Mouse (Mus musculus) midbrain, embryonic 15.5 days (tissue): ENCODE results near the gene Zfp978. TPM values are rescaled to one million over a fixed set of nuclear protein-coding genes. Genes with fewer than 3 reads are reported as not detected.
A peak's percentile ranks its signal among the peaks of the same experiment; 100 is the strongest.
"Not testable (repeated sequence)": the region's sequence is repeated elsewhere in the genome, so short reads cannot be mapped to it uniquely, and the experiment has no call there.

Experiments
- ATAC-seq: fragments of 200-750 bp; cut with Nextera tagmentation; replicated peaks from 2 replicates; pipeline ENCODE4 v1.8.0; 2017; ENCODE audit warnings: moderate TSS enrichment
- H3K27ac ChIP-seq: fragments of 300-500 bp; sonication (generic); 2 replicates; pipeline ENCODE4 v1.5.1; 2015; ENCODE audit warnings: mild to moderate bottlenecking, inconsistent platforms
- H3K27me3 ChIP-seq: fragments of 300-500 bp; sonication (generic); replicated peaks from 2 replicates; pipeline ENCODE4 v1.6.1; 2015; ENCODE audit warnings: inconsistent platforms
- H3K36me3 ChIP-seq: fragments of 300-500 bp; sonication (generic); replicated peaks from 2 replicates; pipeline ENCODE4 v1.6.1; 2015; ENCODE audit warnings: inconsistent platforms
- H3K4me1 ChIP-seq: fragments of 300-500 bp; sonication (generic); 2 replicates; pipeline ENCODE4 v1.6.1; 2015; ENCODE audit warnings: inconsistent platforms
- H3K4me2 ChIP-seq: fragments of 300-500 bp; sonication (generic); 2 replicates; pipeline ENCODE4 v1.6.1; 2015; ENCODE audit warnings: inconsistent platforms, mild to moderate bottlenecking, moderate library complexity
- H3K4me3 ChIP-seq: fragments of 300-500 bp; sonication (generic); 2 replicates; pipeline ENCODE4 v1.5.1; 2015; ENCODE audit warnings: mild to moderate bottlenecking, inconsistent platforms
- H3K9ac ChIP-seq: fragments of 300-500 bp; sonication (generic); 2 replicates; pipeline ENCODE4 v1.6.1; 2015; ENCODE audit warnings: mild to moderate bottlenecking, inconsistent platforms
- H3K9me3 ChIP-seq: fragments of 300-500 bp; sonication (generic); 2 replicates; pipeline ENCODE4 v1.6.1; 2016; ENCODE audit warnings: inconsistent platforms
- WGBS: fragments of 180-500 bp; shearing (Covaris S2); methylation state at CpG from one replicate; pipeline ENCODE4 v1.1.7; 2015; ENCODE audit warnings: mixed read lengths; 5-methylcytosine and 5-hydroxymethylcytosine counted together
- polyA plus RNA-seq: library from polyadenylated mRNA; unstranded; fragments of >200 nt; fragmentation: Nextera tagmentation; extraction: Ambion mirVana; gene quantifications from 2 replicates; pipeline ENCODE4 v1.2.1, GENCODE M21; 2015

Zfp978 gene
- polyA plus RNA-seq, 1 experiment from 2014 or later, result not detected

DNA sequence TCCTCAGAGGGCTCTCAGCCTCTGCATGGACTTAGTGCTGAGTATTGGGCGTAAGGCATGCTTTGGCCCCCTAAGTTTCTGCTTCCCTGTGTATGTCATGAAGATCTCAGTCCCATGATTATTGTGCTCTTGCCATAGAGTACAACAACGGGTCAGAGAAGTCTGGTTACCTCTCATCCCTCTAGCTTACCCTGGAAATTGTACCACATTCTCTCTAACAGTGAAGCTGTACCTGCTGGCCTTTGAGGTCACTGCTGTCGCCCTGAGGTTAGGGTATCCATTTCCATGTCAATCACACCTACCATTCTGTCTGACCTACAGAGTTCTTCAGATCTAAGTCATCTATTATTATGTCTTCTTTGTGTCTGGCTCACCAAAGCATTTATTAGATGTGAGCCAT lies 62.0 kb downstream of the Zfp978 start:
- ATAC-seq, result no peak
- Histone ChIP-seq H3K9me3 (peaks cover 41% of the 10 kb centered on the region), H3K9ac (no peak overlapping the region), H3K36me3 (no peaks in the 10 kb centered on the region), H3K27me3 (no peaks in the 10 kb centered on the region), H3K27ac (no peak overlapping the region), H3K4me2 (no peak overlapping the region), H3K4me1 (no peaks in the 10 kb centered on the region), H3K4me3 (no peak overlapping the region)
- WGBS, result 50% methylated on average over 3 of the region's 3 CpGs

DNA sequence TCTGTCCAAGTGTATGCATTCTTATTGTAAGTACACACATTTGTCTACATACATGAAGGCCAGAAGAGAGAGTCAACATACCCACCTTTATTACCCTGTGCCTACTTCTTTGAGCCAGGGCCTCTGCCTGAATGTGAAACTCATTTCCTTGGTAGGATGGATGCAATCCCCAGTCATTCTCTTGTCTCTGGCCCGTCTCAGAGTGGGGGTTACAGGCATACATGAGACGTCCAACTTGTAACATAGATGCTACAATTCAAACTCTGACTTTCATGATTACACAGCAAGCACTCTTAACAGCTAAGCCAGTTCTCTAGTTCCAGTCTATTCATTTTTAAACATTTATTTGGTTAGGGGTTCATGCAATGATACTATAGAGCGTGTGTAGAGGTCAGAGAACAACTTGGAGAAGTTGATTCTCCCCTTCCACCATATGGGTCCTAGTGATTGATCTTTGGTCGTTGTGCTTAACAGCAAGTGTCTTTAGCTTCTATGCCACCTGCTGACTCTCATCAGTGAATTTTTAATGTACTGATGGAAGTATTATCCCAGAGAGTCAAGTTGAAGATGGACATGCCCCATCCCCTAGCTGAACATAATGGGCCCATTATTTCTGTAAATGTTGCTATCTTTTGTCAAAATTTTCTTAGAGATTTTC lies 62.7 kb downstream of the Zfp978 start:
- Histone ChIP-seq H3K4me1 (no peaks in the 10 kb centered on the region), H3K4me3 (no peak overlapping the region), H3K9ac (no peak overlapping the region), H3K36me3 (no peaks in the 10 kb centered on the region), H3K4me2 (no peak overlapping the region), H3K27ac (no peak overlapping the region), H3K9me3 (peaks cover 42% of the 10 kb centered on the region), H3K27me3 (no peaks in the 10 kb centered on the region)
- ATAC-seq, result no peak
- WGBS, result 59% methylated on average over 4 of the region's 4 CpGs

DNA sequence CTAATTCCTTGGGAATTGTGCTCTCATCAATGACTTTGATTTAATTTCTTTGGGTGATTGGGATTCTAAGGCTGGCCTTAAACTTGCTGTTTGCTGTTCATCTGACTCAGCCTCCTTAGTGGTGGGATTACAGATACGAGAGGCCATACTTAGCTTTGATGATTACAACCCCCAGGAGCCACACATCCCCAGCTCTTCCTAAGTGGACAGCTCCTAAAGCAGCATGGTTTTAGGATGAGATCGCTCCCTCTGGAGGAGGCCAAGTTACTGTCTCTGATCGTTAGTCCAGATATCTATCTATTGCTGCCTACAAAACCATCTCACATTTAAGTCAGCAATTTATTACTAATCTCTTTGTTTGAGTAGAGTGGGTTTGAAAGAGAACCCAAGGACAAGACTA lies 63.3 kb downstream of the Zfp978 start:
- not testable (repeated sequence) for H3K4me2 ChIP-seq, H3K27ac ChIP-seq, H3K27me3 ChIP-seq, H3K4me3 ChIP-seq, H3K36me3 ChIP-seq, H3K4me1 ChIP-seq, H3K9ac ChIP-seq, ATAC-seq
- 56% methylated on average over 3 of the region's 3 CpGs for WGBS
- H3K9me3 ChIP-seq, result peaks cover 46% of the 10 kb centered on the region

DNA sequence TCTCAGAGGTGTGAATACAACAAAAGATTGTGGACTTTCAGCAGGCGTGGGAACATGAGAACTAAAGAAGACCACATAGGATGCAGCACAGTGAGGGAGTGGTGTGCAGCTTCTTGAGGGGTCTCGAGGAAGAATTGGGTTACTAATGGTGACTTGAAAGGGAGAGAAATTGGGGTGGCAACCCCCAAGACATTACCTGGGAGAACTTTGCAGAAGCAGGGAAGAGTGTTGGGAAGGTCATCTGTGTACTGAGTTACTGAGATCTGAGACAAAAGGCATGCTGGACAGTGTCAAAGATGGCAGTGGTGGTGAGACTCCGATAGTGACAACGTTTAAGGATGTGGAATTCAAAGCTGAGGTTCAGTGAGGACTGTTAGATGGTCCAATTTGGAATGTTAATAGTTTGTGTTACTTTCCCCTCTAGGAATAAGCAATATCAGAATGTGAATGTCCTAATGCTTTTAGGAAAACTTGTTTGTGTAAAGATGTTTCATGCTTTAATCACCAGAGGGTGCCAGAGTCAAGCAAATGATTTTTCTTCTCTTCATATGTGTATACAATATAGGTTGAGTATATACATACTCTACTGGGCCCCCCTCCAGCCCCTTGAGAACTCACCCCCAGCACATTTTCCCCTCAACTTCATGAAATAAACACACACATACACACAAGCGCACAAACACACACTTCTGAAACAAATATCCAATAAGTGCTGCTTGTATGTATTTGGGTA lies 64.7 kb downstream of the Zfp978 start:
- H3K9ac ChIP-seq, H3K4me2 ChIP-seq, H3K27ac ChIP-seq, H3K27me3 ChIP-seq, H3K36me3 ChIP-seq, H3K4me1 ChIP-seq, H3K4me3 ChIP-seq: not testable (repeated sequence)
- peak; percentile 8; the same call in 1 of the 2 replicates for ATAC-seq
- peaks cover 56% of the 10 kb centered on the region for H3K9me3 ChIP-seq
- 54% methylated on average over 5 of the region's 5 CpGs for WGBS

DNA sequence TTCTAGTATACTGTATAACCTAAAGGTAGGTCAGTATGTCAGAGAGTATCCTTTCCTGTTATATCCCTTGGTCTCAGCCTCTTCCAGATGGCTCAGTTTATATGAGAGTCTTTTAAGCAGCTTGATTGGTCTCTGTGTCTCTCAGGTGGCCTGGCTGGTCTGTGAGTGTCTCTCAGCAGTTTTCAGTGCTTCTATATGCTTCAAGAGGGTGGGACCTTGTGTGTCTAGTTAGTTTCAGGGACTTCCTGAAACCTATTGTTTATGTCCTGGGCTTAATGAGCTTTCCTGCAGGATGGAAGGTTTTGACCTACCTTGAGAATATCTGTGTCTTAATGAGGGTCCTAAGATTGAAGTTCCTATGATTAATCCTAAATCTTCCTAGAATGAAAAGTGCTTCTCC lies 69.5 kb downstream of the Zfp978 start:
- no peak overlapping the region for H3K4me3 ChIP-seq
- H3K9me3 ChIP-seq, result peaks cover 53% of the 10 kb centered on the region
- no peaks in the 10 kb centered on the region for H3K4me1 ChIP-seq
- H3K27me3 ChIP-seq, result no peaks in the 10 kb centered on the region
- no peak overlapping the region for H3K4me2 ChIP-seq
- no peak for ATAC-seq
- H3K27ac ChIP-seq, result no peak overlapping the region
- H3K9ac ChIP-seq, result no peak overlapping the region
- H3K36me3 ChIP-seq, result no peaks in the 10 kb centered on the region

DNA sequence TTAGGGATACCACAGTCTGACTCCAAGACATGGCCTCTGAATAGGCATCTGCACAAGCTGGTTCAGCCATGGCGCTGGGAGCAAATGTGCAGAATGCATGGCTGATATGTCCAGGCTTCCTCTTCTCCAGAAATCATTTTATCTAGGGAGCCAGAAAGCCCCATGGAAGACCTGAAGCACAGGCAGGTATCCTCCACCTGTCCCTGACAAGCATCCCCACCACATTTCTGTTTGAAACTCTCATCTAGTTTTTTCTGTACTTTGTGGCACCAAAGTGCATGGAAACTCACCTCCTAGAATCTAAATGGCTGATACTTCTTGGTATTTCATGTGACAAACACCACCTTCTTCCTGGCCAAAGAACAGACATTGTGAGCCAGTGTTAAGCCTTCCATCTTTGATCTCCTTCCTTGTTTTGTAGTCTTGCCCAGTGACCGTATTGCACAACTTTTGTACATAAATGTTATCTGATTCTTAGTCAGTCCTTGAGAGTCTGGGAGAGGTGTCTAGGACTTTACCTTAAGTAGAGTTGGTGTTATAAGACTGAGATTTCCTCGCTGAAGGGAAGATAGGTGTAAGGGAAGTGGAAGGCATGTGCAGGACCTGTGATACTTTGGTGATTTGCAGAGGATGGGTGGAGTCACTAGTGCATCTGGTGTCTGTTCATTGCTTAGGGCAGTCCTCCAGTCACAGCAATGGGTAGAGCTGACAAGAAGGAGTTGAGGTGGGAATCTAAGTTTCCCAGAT lies 70.8 kb downstream of the Zfp978 start:
- H3K36me3 ChIP-seq, H3K4me3 ChIP-seq, H3K4me1 ChIP-seq, H3K27ac ChIP-seq, H3K4me2 ChIP-seq, H3K9ac ChIP-seq, H3K27me3 ChIP-seq: not testable (repeated sequence)
- ATAC-seq, result 0 out of 2 replicates have a peak, but pooled peaks have one; percentile 32
- WGBS, result 72% methylated on average over 3 of the region's 3 CpGs
- H3K9me3 ChIP-seq, result peaks cover 51% of the 10 kb centered on the region

DNA sequence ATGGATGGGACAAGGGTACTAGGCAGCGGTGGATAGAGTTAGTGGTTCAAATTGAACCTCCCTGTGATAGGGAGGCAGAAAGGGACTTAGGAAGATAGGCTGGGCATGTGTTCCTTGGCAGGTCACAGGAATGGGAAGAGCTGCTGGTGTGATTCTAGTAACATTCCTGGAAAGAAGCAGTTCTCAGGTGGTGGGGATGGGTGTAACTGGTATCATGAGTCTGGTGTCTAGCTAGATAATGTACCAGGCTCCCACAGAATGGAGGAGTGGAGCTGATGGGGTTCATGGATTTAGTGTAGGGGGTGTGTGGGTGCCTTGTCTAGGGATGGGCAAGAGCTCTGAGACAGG lies 71.3 kb downstream of the Zfp978 start:
- WGBS, result 91% methylated on average over 1 of the region's 1 CpGs
- Histone ChIP-seq H3K4me3 (no peak overlapping the region), H3K27ac (no peak overlapping the region), H3K4me2 (no peak overlapping the region), H3K27me3 (no peaks in the 10 kb centered on the region), H3K9me3 (peaks cover 54% of the 10 kb centered on the region), H3K9ac (no peak overlapping the region), H3K36me3 (no peaks in the 10 kb centered on the region), H3K4me1 (no peaks in the 10 kb centered on the region)
- ATAC-seq, result peak; percentile 24; the same call in 1 of the 2 replicates

DNA sequence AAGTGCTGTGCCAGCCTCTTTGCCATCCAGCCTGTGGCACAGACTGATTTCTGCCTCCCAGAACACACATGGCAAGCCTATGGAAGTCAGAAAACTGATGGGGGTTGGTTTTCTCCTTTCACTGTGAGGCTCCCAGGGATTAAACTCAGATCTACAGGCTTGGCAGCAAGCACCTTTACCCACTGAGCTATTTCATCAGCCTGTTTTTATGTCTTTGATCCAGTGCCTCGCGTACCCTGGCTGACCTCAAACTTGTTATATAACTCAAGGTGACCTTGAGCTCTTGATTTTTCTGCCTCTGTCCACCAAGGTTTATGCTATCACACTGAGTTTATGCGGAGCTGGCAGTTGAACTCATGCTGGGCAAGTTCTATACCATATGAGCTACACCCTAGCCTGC lies 71.9 kb downstream of the Zfp978 start:
- Histone ChIP-seq H3K27me3 (no peaks in the 10 kb centered on the region), H3K4me1 (no peaks in the 10 kb centered on the region), H3K4me2 (no peak overlapping the region), H3K4me3 (no peak overlapping the region), H3K36me3 (no peaks in the 10 kb centered on the region), H3K9ac (no peak overlapping the region), H3K27ac (no peak overlapping the region), H3K9me3 (peaks cover 53% of the 10 kb centered on the region)
- WGBS, result 41% methylated on average over 3 of the region's 3 CpGs
- no peak for ATAC-seq

DNA sequence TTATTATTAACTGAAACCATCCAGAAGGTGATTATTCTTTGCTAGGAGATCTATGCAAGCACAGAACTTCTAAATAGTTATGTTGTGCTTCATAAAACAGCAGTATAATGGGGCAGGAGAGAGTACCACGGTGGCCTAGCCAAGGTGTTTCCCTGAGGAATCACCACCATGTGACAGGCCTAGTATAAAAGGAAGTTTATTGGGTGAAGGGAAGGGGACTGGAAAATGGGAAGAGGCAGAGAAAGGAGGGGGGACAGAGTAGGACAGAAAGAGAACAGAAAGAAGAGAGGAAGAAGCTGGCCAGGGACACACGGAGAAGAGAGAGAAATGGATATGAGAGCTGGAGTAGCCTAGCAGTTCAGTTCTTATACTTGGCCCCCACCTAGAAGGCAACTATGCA lies 72.8 kb downstream of the Zfp978 start:
- Histone ChIP-seq H3K27me3 (no peaks in the 10 kb centered on the region), H3K4me1 (no peaks in the 10 kb centered on the region), H3K4me3 (no peak overlapping the region), H3K4me2 (no peak overlapping the region), H3K36me3 (no peaks in the 10 kb centered on the region), H3K9ac (no peak overlapping the region), H3K9me3 (peaks cover 48% of the 10 kb centered on the region), H3K27ac (no peak overlapping the region)
- ATAC-seq, result no peak; the same call in 1 of the 2 replicates
- WGBS, result 46% methylated on average over 2 of the region's 2 CpGs

Other genes starting within 250 kb of the Zfp978 start
- gene Zfp991, start 229.3 kb upstream of the Zfp978 start, polyA plus RNA-seq, result 3.2 and 3.3 TPM in 2 replicates
- gene Zfp988, start 55.6 kb upstream of the Zfp978 start, polyA plus RNA-seq, result 0.09 and 0.13 TPM in 2 replicates
- gene Zfp982, start 131.1 kb downstream of the Zfp978 start, polyA plus RNA-seq, result 3.9 and 4.3 TPM in 2 replicates
- gene Gm16503, start 178.9 kb downstream of the Zfp978 start, polyA plus RNA-seq, result 0.65 and 0.86 TPM in 2 replicates
- gene Zfp985, start 192.0 kb downstream of the Zfp978 start, polyA plus RNA-seq, result 0.10 TPM in 1 of 2 replicates, not detected in the other